Mouse (Mus musculus): ENCODE measurements around the gene Disc1. TPM values are rescaled to one million over a fixed set of nuclear protein-coding genes. Genes with fewer than 3 reads are reported as not detected.

The Disc1 gene
- total RNA-seq (2021), result 1 to 10 TPM; 1.4 to 1.7 TPM
- long read RNA-seq, experiment 1, result 0 reads
- long read RNA-seq, experiment 2, result 0 reads

- DNase-seq, result peak; percentile 59 to 74
Observed at GRCm38 (mm10) chr8:125053505-125054435, at the start of gene Disc1. Gene Disc1 (plus strand): TSS chr8:125054195.

- peak; percentile 89 to 95 for DNase-seq
Observed at GRCm38 (mm10) chr8:125012695-125013627, 41.0 kb upstream of the Disc1 start, which contains the start of gene Tsnax. Gene Tsnax (plus strand): TSS chr8:125012997.

- DNase-seq, result peak in 1 of 2 experiments; percentile 65
Observed at GRCm38 (mm10) chr8:125024085-125024484, 29.9 kb upstream of the Disc1 start.

- DNase-seq, result no peak
Observed at GRCm38 (mm10) chr8:125027211-125027610, 26.8 kb upstream of the Disc1 start.

- DNase-seq, result no peak
Observed at GRCm38 (mm10) chr8:125028841-125029240, 25.2 kb upstream of the Disc1 start.

GRCm38 (mm10) chr8:125031276-125031675 lies 22.7 kb upstream of the Disc1 start:
- no peak for DNase-seq

- DNase-seq, result peak; percentile 63 to 86
Observed at GRCm38 (mm10) chr8:125034669-125035068, 19.3 kb upstream of the Disc1 start.

GRCm38 (mm10) chr8:125037081-125037480 lies 16.9 kb upstream of the Disc1 start:
- peak in 1 of 2 experiments; percentile 81 for DNase-seq

- peak; percentile 39 to 86 for DNase-seq
Observed at GRCm38 (mm10) chr8:125038731-125039130, 15.3 kb upstream of the Disc1 start.

- no peak for DNase-seq
Observed at GRCm38 (mm10) chr8:125040587-125041375, 13.2 kb upstream of the Disc1 start.

- no peak for DNase-seq
Observed at GRCm38 (mm10) chr8:125041496-125041895, 12.5 kb upstream of the Disc1 start.

- DNase-seq, result no peak
Observed at GRCm38 (mm10) chr8:125043394-125043793, 10.6 kb upstream of the Disc1 start.

- peak in 1 of 2 experiments; percentile 64 for DNase-seq
Observed at GRCm38 (mm10) chr8:125043935-125044334, 10.1 kb upstream of the Disc1 start.

- DNase-seq, result no peak
Observed at GRCm38 (mm10) chr8:125045760-125046159, 8.2 kb upstream of the Disc1 start.

- DNase-seq, result no peak
Observed at GRCm38 (mm10) chr8:125049051-125049750, 4.8 kb upstream of the Disc1 start.

- no peak for DNase-seq
Observed at GRCm38 (mm10) chr8:125049826-125050225, 4.2 kb upstream of the Disc1 start.

- peak; percentile 61 to 85 for DNase-seq
Observed at GRCm38 (mm10) chr8:125052026-125052425, 2.0 kb upstream of the Disc1 start.

- peak; percentile 68 to 80 for DNase-seq
Observed at GRCm38 (mm10) chr8:125054436-125054810, 428 bp downstream of the Disc1 start.

- DNase-seq, result no peak
Observed at GRCm38 (mm10) chr8:125060904-125061303, 6.9 kb downstream of the Disc1 start.

GRCm38 (mm10) chr8:125065596-125065995 lies 11.6 kb downstream of the Disc1 start:
- no peak for DNase-seq

Data from heart, adult 18-20 months (tissue).